Mouse (Mus musculus) stomach, postnatal 0 days (tissue): ENCODE results near the gene Wdr41.

Experiments
- CTCF ChIP-seq: IDR thresholded peaks from 2 replicates; pipeline ENCODE4 v1.5.1; 2016; ENCODE audit warnings: antibody characterized with exemption, low read depth, mild to moderate bottlenecking, moderate library complexity
- EP300 ChIP-seq: optimal IDR thresholded peaks from 2 replicates; pipeline ENCODE3; 2016; ENCODE audit warnings: antibody characterized with exemption

DNA sequence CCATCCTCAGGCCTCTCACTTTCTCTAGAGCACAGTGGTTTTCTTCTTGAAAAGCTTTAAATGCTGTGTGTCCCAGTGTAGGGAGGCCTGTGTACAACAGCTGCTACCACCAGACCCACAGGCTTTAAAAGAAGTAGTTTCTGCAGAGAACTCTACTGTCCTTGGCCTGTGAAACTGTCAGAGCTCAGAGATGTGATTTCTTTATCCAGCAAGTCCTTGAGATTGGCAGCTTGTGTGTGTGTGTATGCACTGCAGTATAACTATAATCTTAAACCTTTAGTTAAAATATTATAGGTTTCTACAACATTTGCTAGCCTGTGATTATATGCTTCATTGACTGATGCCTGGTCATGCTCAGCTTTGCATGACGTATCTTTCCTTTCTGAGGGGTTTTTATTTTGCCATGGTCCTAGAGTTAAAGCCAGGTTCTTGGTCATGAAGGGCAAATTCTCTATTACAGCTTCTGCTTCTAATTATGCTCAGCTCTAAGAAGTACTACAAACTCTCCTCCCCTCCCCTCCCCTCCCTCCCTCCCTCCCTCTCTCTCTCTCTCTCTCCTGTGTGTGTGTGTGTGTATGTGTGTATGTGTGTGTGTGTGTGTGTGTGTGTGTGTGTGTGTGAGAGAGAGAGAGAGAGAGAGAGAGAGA lies 79.7 kb downstream of the Wdr41 start:
- TF ChIP-seq CTCF (no peak), EP300 (no peak)
